Mouse (Mus musculus) kidney, postnatal 0 days (tissue): ENCODE data around the gene Tanc2. TPM values are rescaled to one million over a fixed set of nuclear protein-coding genes. Genes with fewer than 3 reads are reported as not detected.

ENCODE experiments used
- ATAC-seq: fragments of 200-750 bp; cut with Nextera tagmentation; replicated peaks from 2 replicates; pipeline ENCODE4 v1.8.0; 2017; ENCODE audit warnings: low read depth, moderate number of reproducible peaks, moderate TSS enrichment, moderate library complexity; ENCODE audit not compliant: low FRiP score
- DNase-seq: peaks from one replicate; pipeline ENCODE4 v3.0.0-alpha.2; 2016; ENCODE audit warnings: low spot score
- H3K27ac ChIP-seq: fragments of 300-500 bp; sonication (generic); 2 replicates; pipeline ENCODE4 v1.5.1; 2014; ENCODE audit warnings: mild to moderate bottlenecking
- H3K27me3 ChIP-seq: fragments of 300-500 bp; sonication (generic); 2 replicates; pipeline ENCODE4 v1.6.1; 2014; ENCODE audit warnings: low read length, mixed read lengths; ENCODE audit not compliant: insufficient read depth
- H3K36me3 ChIP-seq: fragments of 300-500 bp; sonication (generic); 2 replicates; pipeline ENCODE4 v1.6.1; 2014; ENCODE audit warnings: low read length, mixed read lengths; ENCODE audit not compliant: insufficient read depth
- H3K4me1 ChIP-seq: fragments of 300-500 bp; sonication (generic); replicated peaks from 2 replicates; pipeline ENCODE4 v1.6.1; 2014; ENCODE audit warnings: antibody characterized with exemption, low read length, mixed read lengths; ENCODE audit not compliant: insufficient read depth
- H3K4me2 ChIP-seq: fragments of 300-500 bp; sonication (generic); 2 replicates; pipeline ENCODE4 v1.6.1; 2014; ENCODE audit warnings: mild to moderate bottlenecking, low read length, moderate library complexity, mixed read lengths
- H3K4me3 ChIP-seq: fragments of 300-500 bp; sonication (generic); replicated peaks from 2 replicates; pipeline ENCODE4 v1.5.1; 2014; ENCODE audit warnings: low read depth, low read length
- H3K9ac ChIP-seq: fragments of 300-500 bp; sonication (generic); 2 replicates; pipeline ENCODE4 v1.6.1; 2014; ENCODE audit warnings: low read depth, low read length
- H3K9me3 ChIP-seq: fragments of 300-500 bp; sonication (generic); replicated peaks from 2 replicates; pipeline ENCODE4 v1.6.1; 2016; ENCODE audit warnings: low read length, inconsistent platforms, mixed read lengths
- CTCF ChIP-seq: IDR thresholded peaks from 2 replicates; pipeline ENCODE4 v1.5.1; 2016; ENCODE audit warnings: antibody characterized with exemption, low read depth, mild to moderate bottlenecking, moderate library complexity
- WGBS: fragments of 180-500 bp; shearing (Covaris S2); extraction: QIAGEN DNeasy Blood & Tissue Kit; methylation state at CpG from one replicate; pipeline ENCODE4 v1.1.7; 2014; 5-methylcytosine and 5-hydroxymethylcytosine counted together
- polyA plus RNA-seq: library from polyadenylated mRNA; unstranded; fragments of >200 nt; fragmentation: Nextera tagmentation; extraction: Ambion mirVana; gene quantifications from 2 replicates; pipeline ENCODE4 v1.2.1, GENCODE M21; 2015

Tanc2 gene
- polyA plus RNA-seq, 1 experiment from 2014 or later: 8.8 TPM

GRCm38 (mm10) chr11:105678996-105679395 is 89.2 kb downstream of the Tanc2 start:
- Histone ChIP-seq H3K27me3 (no peaks in the 10 kb centered on the region), H3K4me2 (no peak overlapping the region), H3K9me3 (no peaks in the 10 kb centered on the region), H3K9ac (no peak overlapping the region), H3K27ac (no peak overlapping the region), H3K36me3 (no peaks in the 10 kb centered on the region), H3K4me1 (no peaks in the 10 kb centered on the region), H3K4me3 (no peak overlapping the region)
- TF ChIP-seq CTCF: no peak
- 68% methylated on average over 1 of the region's 1 CpGs for WGBS
- ATAC-seq: no peak
- no peak for DNase-seq

GRCm38 (mm10) chr11:105684747-105685146 is 95.0 kb downstream of the Tanc2 start:
- no peak for ATAC-seq
- Histone ChIP-seq H3K36me3 (no peaks in the 10 kb centered on the region), H3K4me2 (no peak overlapping the region), H3K9me3 (no peaks in the 10 kb centered on the region), H3K4me3 (no peak overlapping the region), H3K27me3 (no peaks in the 10 kb centered on the region), H3K4me1 (no peaks in the 10 kb centered on the region), H3K27ac (no peak overlapping the region), H3K9ac (no peak overlapping the region)
- peak; percentile 10 for DNase-seq
- peak; percentile 41; the same call in 1 of the 2 replicates for TF ChIP-seq CTCF

GRCm38 (mm10) chr11:105700528-105700927 is 110.7 kb downstream of the Tanc2 start:
- Histone ChIP-seq H3K27me3 (no peaks in the 10 kb centered on the region), H3K4me1 (no peaks in the 10 kb centered on the region), H3K27ac (no peak overlapping the region), H3K4me3 (no peak overlapping the region), H3K9ac (no peak overlapping the region), H3K36me3 (no peaks in the 10 kb centered on the region), H3K9me3 (no peaks in the 10 kb centered on the region), H3K4me2 (no peak overlapping the region)
- DNase-seq (no peak), ATAC-seq (no peak)
- TF ChIP-seq CTCF: no peak
- WGBS: 25% methylated on average over 3 of the region's 3 CpGs

- H3K9ac ChIP-seq: no peak overlapping the region
- WGBS: 38% methylated on average over 1 of the region's 1 CpGs
- H3K4me3 ChIP-seq: no peak overlapping the region
- H3K27me3 ChIP-seq: no peaks in the 10 kb centered on the region
- no peak overlapping the region for H3K4me2 ChIP-seq
- no peak for ATAC-seq
- H3K27ac ChIP-seq: no peak overlapping the region
- DNase-seq: no peak
- H3K36me3 ChIP-seq: no peaks in the 10 kb centered on the region
- no peaks in the 10 kb centered on the region for H3K4me1 ChIP-seq
- TF ChIP-seq CTCF: no peak
- no peaks in the 10 kb centered on the region for H3K9me3 ChIP-seq
Measured at GRCm38 (mm10) chr11:105719660-105720059, 129.9 kb downstream of the Tanc2 start.

GRCm38 (mm10) chr11:105731541-105731940 is 141.8 kb downstream of the Tanc2 start:
- Histone ChIP-seq H3K27ac (no peak overlapping the region), H3K9ac (no peak overlapping the region), H3K4me2 (no peak overlapping the region), H3K27me3 (no peaks in the 10 kb centered on the region), H3K4me3 (no peak overlapping the region), H3K36me3 (no peaks in the 10 kb centered on the region), H3K4me1 (no peaks in the 10 kb centered on the region), H3K9me3 (no peaks in the 10 kb centered on the region)
- TF ChIP-seq CTCF: no peak
- no peak for ATAC-seq
- DNase-seq: no peak
- WGBS: 72% methylated on average over 6 of the region's 6 CpGs

- WGBS: 59% methylated on average over 4 of the region's 4 CpGs
- H3K27ac ChIP-seq: no peak overlapping the region
- H3K9me3 ChIP-seq: no peaks in the 10 kb centered on the region
- no peak overlapping the region for H3K4me2 ChIP-seq
- TF ChIP-seq CTCF: no peak
- H3K4me3 ChIP-seq: no peak overlapping the region
- ATAC-seq (no peak), DNase-seq (no peak)
- no peaks in the 10 kb centered on the region for H3K27me3 ChIP-seq
- no peaks in the 10 kb centered on the region for H3K36me3 ChIP-seq
- H3K9ac ChIP-seq: no peak overlapping the region
- H3K4me1 ChIP-seq: no peaks in the 10 kb centered on the region
Measured at GRCm38 (mm10) chr11:105731989-105732531, 142.3 kb downstream of the Tanc2 start.

- H3K4me3 ChIP-seq: no peak overlapping the region
- DNase-seq (no peak), ATAC-seq (no peak)
- H3K4me2 ChIP-seq: no peak overlapping the region
- H3K9ac ChIP-seq: no peak overlapping the region
- 77% methylated on average over 1 of the region's 1 CpGs for WGBS
- no peaks in the 10 kb centered on the region for H3K4me1 ChIP-seq
- no peaks in the 10 kb centered on the region for H3K36me3 ChIP-seq
- no peaks in the 10 kb centered on the region for H3K27me3 ChIP-seq
- H3K27ac ChIP-seq: no peak overlapping the region
- no peak for TF ChIP-seq CTCF
- H3K9me3 ChIP-seq: no peaks in the 10 kb centered on the region
Measured at GRCm38 (mm10) chr11:105743171-105743570, 153.4 kb downstream of the Tanc2 start.
